Mouse (Mus musculus): ENCODE results near the gene Gpr37l1. TPM values are rescaled to one million over a fixed set of nuclear protein-coding genes. Genes with fewer than 3 reads are reported as not detected.

Gpr37l1 gene
- polyA plus RNA-seq, 1 experiment from 2014 or later, result not detected

GRCm38 (mm10) chr1:135158633-135159032 is 8.8 kb downstream of the Gpr37l1 start:
- Histone ChIP-seq H3K27ac (ENCODE audit: low read depth) (no peak overlapping the region), H3K4me2 (ENCODE audit: low read depth, low read length) (no peak overlapping the region), H3K4me1 (ENCODE audit: insufficient read depth) (peaks cover 3% of the 10 kb centered on the region; the same call in 1 of the 2 replicates), H3K36me3 (replicated peaks; ENCODE audit: insufficient read depth, low read length) (peaks cover 14% of the 10 kb centered on the region), H3K4me3 (ENCODE audit: low read depth, low read length) (no peak overlapping the region), H3K27me3 (ENCODE audit: insufficient read depth, low read length) (no peaks in the 10 kb centered on the region), H3K9ac (replicated peaks) (no peak overlapping the region), H3K9me3 (ENCODE audit: low read length) (no peaks in the 10 kb centered on the region)
- DNase-seq (no peak), ATAC-seq (no peak)
- TF ChIP-seq EP300 (IDR thresholded peaks at IDR 0.05; ENCODE audit: low read depth) (no peak), CTCF (IDR thresholded peaks at IDR 0.05; ENCODE audit: low read depth) (no peak)
- 53% methylated on average over 5 of the region's 5 CpGs for WGBS (ENCODE audit: insufficient replicate concordance)

DNA sequence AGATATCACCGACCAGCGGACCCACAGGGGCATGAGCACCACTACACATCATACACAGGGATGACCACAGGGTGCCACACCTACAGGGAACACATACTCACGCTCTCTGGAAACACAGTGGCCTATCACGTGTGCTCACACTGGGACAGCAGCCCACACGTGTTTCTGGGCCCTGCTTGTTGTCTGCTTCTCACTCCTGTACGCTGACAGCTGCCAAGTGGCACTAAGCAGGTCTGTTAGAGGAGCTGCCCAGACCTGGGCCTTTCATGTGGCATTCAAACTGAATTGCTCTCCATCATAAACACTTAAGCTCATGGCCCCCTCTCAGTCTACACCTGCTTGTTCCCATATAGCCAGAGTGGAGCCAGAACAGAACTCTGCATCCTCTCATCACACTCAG is 11.2 kb downstream of the Gpr37l1 start:
- Histone ChIP-seq H3K36me3 (replicated peaks; ENCODE audit: insufficient read depth, low read length) (peaks cover 14% of the 10 kb centered on the region), H3K4me2 (ENCODE audit: low read depth, low read length) (no peak overlapping the region), H3K9me3 (ENCODE audit: low read length) (no peaks in the 10 kb centered on the region), H3K27me3 (ENCODE audit: insufficient read depth, low read length) (no peaks in the 10 kb centered on the region), H3K4me1 (ENCODE audit: insufficient read depth) (peaks cover 3% of the 10 kb centered on the region; the same call in 1 of the 2 replicates), H3K9ac (replicated peaks) (no peak overlapping the region), H3K4me3 (ENCODE audit: low read depth, low read length) (no peak overlapping the region), H3K27ac (ENCODE audit: low read depth) (no peak overlapping the region)
- WGBS (ENCODE audit: insufficient replicate concordance), result 79% methylated on average over 6 of the region's 6 CpGs
- ATAC-seq (no peak), DNase-seq (no peak)
- no peak for TF ChIP-seq CTCF (IDR thresholded peaks at IDR 0.05; ENCODE audit: low read depth)
- TF ChIP-seq EP300 (IDR thresholded peaks at IDR 0.05; ENCODE audit: low read depth), result no peak

GRCm38 (mm10) chr1:135154411-135154959 is 13.0 kb downstream of the Gpr37l1 start:
- DNase-seq, result peak; percentile 82
- Histone ChIP-seq H3K27me3 (ENCODE audit: insufficient read depth, low read length) (no peaks in the 10 kb centered on the region), H3K36me3 (replicated peaks; ENCODE audit: insufficient read depth, low read length) (peaks cover 14% of the 10 kb centered on the region), H3K27ac (ENCODE audit: low read depth) (peak overlapping the region; percentile 79; the same call in 1 of the 2 replicates), H3K9me3 (ENCODE audit: low read length) (no peaks in the 10 kb centered on the region), H3K4me1 (ENCODE audit: insufficient read depth) (peaks cover 5% of the 10 kb centered on the region), H3K4me2 (ENCODE audit: low read depth, low read length) (peak overlapping the region; percentile 54), H3K9ac (replicated peaks) (no peak overlapping the region), H3K4me3 (ENCODE audit: low read depth, low read length) (0 out of 2 replicates have a peak overlapping the region, but pooled peaks have one; percentile 8)
- TF ChIP-seq CTCF (IDR thresholded peaks at IDR 0.05; ENCODE audit: low read depth) (peak; percentile 91), EP300 (IDR thresholded peaks at IDR 0.05; ENCODE audit: low read depth) (no peak)
- ATAC-seq, result peak; percentile 93
- WGBS (ENCODE audit: insufficient replicate concordance), result 9% methylated on average over 14 of the region's 14 CpGs

- no peak for ATAC-seq
- Histone ChIP-seq H3K9ac (replicated peaks) (no peak overlapping the region), H3K4me1 (ENCODE audit: insufficient read depth) (peaks cover 5% of the 10 kb centered on the region), H3K4me3 (ENCODE audit: low read depth, low read length) (no peak overlapping the region), H3K27ac (ENCODE audit: low read depth) (no peak overlapping the region), H3K4me2 (ENCODE audit: low read depth, low read length) (peak overlapping the region; percentile 54), H3K27me3 (ENCODE audit: insufficient read depth, low read length) (no peaks in the 10 kb centered on the region), H3K36me3 (replicated peaks; ENCODE audit: insufficient read depth, low read length) (peaks cover 14% of the 10 kb centered on the region), H3K9me3 (ENCODE audit: low read length) (no peaks in the 10 kb centered on the region)
- TF ChIP-seq CTCF (IDR thresholded peaks at IDR 0.05; ENCODE audit: low read depth) (no peak), EP300 (IDR thresholded peaks at IDR 0.05; ENCODE audit: low read depth) (no peak)
- WGBS (ENCODE audit: insufficient replicate concordance), result 43% methylated on average over 12 of the region's 13 CpGs
- no peak for DNase-seq
Measured at GRCm38 (mm10) chr1:135154011-135154410, 13.5 kb downstream of the Gpr37l1 start.

DNA sequence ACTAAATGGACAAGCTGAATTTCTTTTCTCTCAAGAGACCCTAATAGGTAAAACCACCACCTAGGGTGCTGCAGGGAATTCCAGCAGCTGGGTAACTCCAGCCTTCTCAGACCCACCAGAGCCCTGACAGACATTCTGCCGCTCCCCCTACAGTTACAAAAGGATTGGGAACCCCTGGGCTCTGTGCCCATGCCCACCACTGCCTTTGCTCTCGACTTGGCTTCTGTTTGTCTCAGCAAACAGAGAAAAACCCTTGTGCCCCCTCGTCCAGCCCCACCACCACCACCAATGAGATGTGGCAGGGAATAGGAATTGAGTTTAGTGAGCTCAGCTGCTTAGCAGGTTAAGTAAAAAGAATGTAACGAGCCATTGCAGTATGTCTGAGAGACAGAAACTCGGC is 18.5 kb downstream of the Gpr37l1 start:
- Histone ChIP-seq H3K27me3 (ENCODE audit: insufficient read depth, low read length) (no peaks in the 10 kb centered on the region), H3K4me3 (ENCODE audit: low read depth, low read length) (no peak overlapping the region), H3K4me2 (ENCODE audit: low read depth, low read length) (no peak overlapping the region), H3K27ac (ENCODE audit: low read depth) (no peak overlapping the region), H3K9ac (replicated peaks) (no peak overlapping the region), H3K36me3 (replicated peaks; ENCODE audit: insufficient read depth, low read length) (no peaks in the 10 kb centered on the region; the same call in 1 of the 2 replicates), H3K9me3 (ENCODE audit: low read length) (no peaks in the 10 kb centered on the region), H3K4me1 (ENCODE audit: insufficient read depth) (peaks cover 13% of the 10 kb centered on the region)
- DNase-seq (no peak), ATAC-seq (no peak)
- TF ChIP-seq EP300 (IDR thresholded peaks at IDR 0.05; ENCODE audit: low read depth) (no peak), CTCF (IDR thresholded peaks at IDR 0.05; ENCODE audit: low read depth) (no peak)
- 68% methylated on average over 5 of the region's 5 CpGs for WGBS (ENCODE audit: insufficient replicate concordance)

DNA sequence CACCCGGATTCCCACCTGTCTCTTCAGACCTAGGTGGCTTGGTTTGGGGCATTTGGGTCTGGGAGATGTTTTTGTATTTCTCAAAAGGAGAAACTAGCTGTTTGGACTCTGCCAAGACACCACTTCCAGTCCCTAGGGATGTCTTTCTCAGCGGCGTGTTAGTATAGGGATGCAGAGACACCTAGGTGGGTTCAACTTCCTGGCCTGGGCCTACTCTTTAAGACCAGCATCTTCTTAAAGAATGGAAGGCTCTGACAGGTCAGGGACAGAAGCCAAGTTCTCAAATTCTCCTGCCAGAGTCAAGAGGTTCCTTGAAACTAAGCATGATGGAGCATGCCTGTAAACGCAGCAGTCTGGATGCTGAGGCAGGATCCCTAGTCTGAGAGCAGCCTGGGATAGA is 19.0 kb downstream of the Gpr37l1 start:
- Histone ChIP-seq H3K27me3 (ENCODE audit: insufficient read depth, low read length) (no peaks in the 10 kb centered on the region), H3K4me1 (ENCODE audit: insufficient read depth) (peaks cover 13% of the 10 kb centered on the region), H3K9ac (replicated peaks) (no peak overlapping the region), H3K36me3 (replicated peaks; ENCODE audit: insufficient read depth, low read length) (peaks cover 3% of the 10 kb centered on the region; the same call in 1 of the 2 replicates), H3K27ac (ENCODE audit: low read depth) (no peak overlapping the region), H3K4me3 (ENCODE audit: low read depth, low read length) (peak overlapping the region; percentile 88), H3K9me3 (ENCODE audit: low read length) (no peaks in the 10 kb centered on the region), H3K4me2 (ENCODE audit: low read depth, low read length) (peak overlapping the region; percentile 82)
- TF ChIP-seq CTCF (IDR thresholded peaks at IDR 0.05; ENCODE audit: low read depth) (no peak), EP300 (IDR thresholded peaks at IDR 0.05; ENCODE audit: low read depth) (no peak)
- WGBS (ENCODE audit: insufficient replicate concordance), result 74% methylated on average over 4 of the region's 4 CpGs
- DNase-seq (no peak), ATAC-seq (no peak)

All from liver, postnatal 0 days (tissue).